Mouse (Mus musculus): ENCODE measurements around the gene Hibch. TPM values are rescaled to one million over a fixed set of nuclear protein-coding genes. Genes with fewer than 3 reads are reported as not detected.
A peak's percentile ranks its signal among the peaks of the same experiment; 100 is the strongest.
"Not testable (repeated sequence)": the region's sequence is repeated elsewhere in the genome, so short reads cannot be mapped to it uniquely, and the experiment has no call there.

Gene Hibch
- total RNA-seq, 2 experiments from 2014 or later, result 77.8 to 88.4 TPM

DNA sequence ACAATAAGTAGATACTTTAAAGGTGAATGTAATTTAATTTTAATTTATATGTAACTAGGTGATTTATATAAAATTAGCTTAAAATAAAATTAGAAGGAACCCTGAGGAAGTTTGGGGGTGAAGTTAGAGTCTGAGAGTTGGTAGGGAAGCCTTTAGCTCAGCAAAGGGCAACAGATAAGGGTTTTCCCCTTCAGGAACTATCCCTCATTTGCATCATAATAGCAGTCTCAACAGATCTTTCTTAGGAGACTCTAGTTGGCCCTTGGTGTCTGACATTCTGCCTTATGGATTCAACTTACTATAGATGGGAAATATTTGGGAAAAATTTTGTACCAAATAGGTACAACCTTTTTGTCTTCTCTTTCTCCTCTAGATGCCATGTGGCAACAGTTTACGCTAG is 19.5 kb downstream of the Hibch start:
- intact Hi-C loops (cut with DNase I), result no loop called here

DNA sequence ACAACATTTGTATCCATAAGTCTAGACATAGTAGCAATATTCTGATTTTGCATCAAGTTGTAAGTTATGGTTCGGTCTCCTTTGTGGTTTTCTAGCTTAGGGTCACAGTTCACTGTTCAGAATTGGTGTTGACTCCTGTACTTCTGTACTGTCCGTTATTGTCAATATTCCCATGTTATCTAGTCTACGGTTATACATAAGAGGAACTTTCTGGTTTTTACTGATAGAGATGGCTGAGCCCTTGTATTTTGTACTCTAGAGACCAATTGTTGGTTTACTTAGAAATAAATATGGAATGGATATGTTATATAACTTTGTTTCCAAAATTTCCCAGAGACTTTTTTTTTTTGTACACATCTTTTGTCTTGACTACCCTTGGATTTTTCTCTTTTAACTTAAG is 21.3 kb downstream of the Hibch start:
- intact Hi-C loops (cut with DNase I), result no loop called here
- DNase-seq, result no peak

More for the DNA sequence above, 19.5 kb downstream of the Hibch start:
- no peak for DNase-seq

DNA sequence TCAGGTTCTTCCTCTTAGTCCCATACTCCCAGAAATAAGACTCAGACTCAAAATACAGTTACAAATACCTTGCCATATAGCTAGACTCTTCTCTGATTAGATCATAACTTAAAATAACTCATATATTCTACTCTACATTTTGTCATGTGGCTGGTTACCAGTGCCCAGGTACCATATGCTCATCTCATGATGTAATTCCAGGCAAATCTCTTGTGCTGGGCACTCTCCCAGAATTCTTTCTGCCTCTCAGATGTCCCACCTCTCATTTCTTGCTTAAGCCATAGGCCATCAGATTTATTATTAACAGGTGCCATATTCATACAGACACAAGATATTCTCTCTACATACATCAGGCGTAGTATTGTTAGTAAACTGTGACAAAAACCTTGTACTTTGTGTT is 23.1 kb downstream of the Hibch start:
- DNase-seq, result no peak
- intact Hi-C loops (cut with DNase I), result no loop called here

DNA sequence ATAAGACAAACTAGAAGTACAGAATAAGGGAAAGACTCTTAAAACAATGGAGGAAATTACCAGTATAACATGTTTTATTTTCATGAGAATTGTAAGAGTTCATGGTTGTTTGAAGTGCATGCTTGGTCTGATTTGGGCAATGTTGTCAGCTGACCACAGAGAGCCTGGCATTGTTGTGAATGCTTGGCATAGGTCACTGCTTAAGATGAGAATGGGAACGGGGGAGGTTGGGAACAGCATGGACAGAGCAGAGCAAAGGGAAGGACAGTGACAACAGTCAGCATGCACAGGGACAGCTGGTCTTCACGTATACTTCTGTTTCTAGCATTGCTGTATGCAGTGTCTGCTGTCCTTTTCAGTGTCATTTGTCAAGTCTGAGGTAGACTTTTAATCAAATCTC is 39.5 kb downstream of the Hibch start:
- DNase-seq, result no peak
- intact Hi-C loops (cut with DNase I), result no loop called here

DNA sequence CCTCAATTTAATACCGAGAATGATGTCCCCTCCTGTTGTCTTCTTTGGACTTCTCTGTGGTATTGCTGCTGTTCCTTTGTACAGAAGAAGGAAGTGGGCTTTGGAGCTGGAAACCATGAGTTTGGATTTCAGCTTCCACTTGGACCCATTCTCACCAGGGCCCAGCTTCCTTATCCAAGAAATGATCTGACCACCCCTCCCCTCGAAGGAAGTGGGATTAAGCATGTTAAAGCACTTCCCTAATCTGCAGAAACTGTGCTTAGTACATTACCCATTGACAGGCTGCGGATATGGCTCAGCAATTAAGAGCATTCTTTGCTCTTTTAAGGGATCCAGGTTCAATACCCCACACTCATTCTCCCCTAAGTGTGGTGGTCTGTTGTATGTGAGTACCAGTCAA is 65.1 kb downstream of the Hibch start:
- DNase-seq, result no peak
- intact Hi-C loops (cut with DNase I), result no loop called here

DNA sequence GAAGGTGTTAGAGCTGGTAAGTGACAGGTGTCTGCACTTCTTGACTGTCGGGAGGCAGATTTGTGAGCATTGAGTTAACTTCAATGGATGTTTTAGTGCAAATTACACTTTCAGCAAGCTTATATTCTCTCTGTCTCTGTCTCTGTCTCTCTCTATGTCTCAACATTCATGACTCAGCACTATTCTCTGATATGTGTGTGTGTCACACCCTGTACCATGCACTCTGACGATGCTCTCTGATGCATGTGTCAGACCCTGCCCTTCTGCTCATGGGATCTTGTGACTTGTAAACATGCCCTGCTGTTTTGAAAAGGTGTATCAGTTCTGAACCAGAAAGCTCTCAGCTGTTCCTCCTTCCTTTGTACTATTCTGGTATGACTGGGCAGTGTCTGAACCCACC is 71.9 kb downstream of the Hibch start:
- no peak for DNase-seq
- intact Hi-C loops (cut with DNase I), result no loop called here

DNA sequence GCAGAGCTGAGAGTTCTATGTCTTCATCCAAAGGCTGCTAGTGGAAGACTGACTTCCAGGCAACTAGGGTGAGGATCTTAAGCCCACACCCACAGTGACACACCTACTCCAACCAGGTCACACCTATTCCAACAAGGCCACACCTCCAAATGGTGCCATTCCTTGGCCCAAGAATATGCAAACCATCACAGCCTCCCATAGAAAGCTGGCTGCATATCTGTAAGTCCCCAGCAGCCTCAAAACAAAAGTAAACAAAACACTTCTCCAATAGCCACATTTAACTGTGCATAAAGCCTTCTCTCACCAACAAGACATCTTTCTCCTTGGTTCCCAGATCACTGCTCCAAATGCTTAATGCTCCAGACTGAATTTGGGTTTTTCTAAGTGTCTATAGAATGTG is 74.2 kb downstream of the Hibch start:
- DNase-seq; intact Hi-C loops (cut with DNase I): not testable (repeated sequence)

DNA sequence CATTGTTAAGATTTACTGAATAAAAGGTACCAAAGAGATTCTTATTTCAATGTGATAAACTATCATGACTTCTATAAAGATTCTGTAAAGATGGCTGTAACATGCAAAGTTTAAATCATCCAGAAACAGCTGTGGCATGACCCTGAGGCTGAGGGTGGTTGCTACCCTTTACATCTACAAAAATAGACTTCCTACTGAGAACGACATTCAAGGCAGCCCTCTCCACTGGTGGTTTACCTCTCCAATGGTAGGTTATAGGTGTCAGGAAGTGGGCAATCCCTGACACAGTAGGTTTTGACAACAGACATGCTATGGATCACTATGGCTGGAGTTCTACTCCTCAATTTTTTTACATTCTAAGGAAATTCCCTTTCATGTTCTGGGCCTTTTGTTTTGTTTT is 79.8 kb downstream of the Hibch start:
- DNase-seq; intact Hi-C loops (cut with DNase I): not testable (repeated sequence)

DNA sequence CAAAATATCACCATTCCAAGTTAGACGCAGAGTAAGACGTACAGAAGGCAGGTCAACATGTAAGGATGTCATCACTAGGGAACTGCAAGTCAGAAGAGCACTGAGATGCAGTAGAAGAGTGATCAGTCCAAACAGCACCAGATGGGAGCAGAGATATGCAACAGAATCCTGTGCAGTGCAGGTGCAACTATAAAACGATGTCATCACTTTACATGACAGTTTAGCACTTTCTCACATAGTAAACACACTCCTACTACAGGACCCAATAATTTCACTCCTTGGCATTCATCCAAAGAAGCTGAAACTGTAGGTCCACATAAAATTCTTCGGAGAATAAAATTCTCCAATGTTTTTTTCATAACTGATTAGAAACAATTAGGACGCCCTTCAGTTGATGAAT is 89.8 kb downstream of the Hibch start:
- intact Hi-C loops (cut with DNase I), result no loop called here
- DNase-seq, result no peak

DNA sequence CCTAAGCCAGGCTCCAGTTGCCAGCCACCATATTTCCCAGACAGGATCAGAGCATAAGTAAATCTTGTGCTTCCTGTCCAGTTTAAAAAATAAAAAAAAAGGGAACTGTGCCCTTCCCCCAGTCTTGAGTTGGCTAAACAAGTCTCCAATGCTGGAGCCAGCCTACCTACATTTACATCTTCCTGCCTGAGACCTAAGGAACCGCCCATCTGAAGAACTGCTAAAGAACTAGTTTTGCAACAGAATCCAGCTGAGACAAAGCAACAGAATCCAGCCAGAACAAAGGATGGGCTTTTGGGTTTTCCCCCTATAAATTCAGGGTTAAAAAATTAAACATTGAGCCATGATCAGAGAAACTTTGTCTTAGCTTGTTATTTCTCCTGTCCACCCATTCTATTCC is 94.3 kb downstream of the Hibch start:
- no peak for DNase-seq
- intact Hi-C loops (cut with DNase I), result no loop called here

DNA sequence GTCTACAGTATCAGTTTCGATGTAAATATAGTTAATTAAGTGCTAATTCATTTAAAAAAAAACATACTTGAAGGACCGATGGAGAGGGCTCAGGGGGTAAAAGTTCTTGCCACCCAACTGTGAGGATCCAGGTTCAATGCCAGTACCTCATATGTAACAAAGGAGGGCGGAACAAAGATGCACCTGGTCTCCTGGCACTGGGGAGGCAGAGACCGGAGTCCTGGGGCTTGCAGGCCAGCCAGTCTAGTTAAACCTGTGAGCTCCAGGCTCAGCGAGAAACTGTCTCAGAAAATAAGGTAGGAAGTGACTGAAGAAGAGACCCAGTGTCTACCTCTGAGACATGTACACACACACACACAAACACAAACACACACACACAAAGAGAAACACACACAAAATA is 103.2 kb downstream of the Hibch start:
- no peak for DNase-seq
- intact Hi-C loops (cut with DNase I), result no loop called here

DNA sequence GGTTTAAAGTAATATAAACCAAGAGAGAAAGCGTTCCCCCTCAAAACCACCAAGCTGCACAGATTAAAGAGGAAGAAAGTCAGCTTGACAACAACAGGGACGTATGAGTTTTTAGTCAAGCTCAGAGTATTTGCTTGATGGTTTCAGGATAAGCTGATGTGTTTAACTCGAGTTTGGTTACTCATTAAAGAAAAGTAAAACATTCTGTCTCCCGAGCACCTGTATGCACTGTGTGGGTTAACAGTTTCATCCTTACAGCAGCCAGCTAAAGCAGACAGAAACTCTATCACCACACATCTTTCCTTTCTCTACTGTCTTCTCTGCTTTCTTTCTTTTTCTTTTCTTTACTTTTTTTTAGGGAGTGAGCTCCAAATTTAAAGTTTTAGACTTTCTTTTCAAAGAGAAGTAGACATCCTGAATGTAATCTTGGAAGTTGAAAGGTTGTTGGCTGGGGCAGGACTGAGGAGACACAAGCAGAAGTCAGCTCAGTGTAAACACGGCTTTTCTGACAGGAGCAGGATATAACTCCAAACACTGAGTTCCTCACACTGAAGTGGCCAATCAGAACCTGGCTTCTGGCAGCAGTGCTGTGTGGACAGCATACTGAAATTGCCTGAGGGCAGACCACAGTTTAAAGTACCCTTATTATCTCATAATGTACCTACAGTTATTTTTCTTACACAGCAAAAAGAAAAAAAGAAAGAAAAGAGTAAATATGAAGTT is 106.6 kb downstream of the Hibch start:
- intact Hi-C loops (cut with DNase I), result loop anchor here (10.0 kb wide), 1 partner anchor 157 kb away; no protein-coding TSS in a partner anchor
- no peak for DNase-seq

DNA sequence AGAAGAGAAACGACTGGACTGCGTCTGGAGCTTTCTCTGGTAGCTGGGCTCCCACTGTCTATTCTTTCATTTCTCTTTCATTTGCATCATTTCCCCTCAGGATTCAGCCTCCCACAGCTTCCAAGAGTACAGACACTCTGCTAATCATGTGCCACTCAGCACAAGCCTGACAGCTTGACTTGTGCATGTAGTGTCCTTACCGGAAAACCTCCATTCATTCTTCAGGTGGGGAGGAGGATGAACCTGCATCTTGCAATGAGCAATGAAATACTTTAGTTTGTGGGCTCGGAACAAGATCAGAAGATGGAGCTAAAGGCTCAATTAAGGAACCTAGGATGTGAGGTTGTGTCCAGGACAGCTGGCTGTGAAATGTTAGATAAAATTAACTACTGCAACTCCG is 107.4 kb downstream of the Hibch start:
- peak in 1 of 2 experiments; percentile 2 for DNase-seq
- intact Hi-C loops (cut with DNase I), result loop anchor here (10.0 kb wide), 1 partner anchor 157 kb away; no protein-coding TSS in a partner anchor

DNA sequence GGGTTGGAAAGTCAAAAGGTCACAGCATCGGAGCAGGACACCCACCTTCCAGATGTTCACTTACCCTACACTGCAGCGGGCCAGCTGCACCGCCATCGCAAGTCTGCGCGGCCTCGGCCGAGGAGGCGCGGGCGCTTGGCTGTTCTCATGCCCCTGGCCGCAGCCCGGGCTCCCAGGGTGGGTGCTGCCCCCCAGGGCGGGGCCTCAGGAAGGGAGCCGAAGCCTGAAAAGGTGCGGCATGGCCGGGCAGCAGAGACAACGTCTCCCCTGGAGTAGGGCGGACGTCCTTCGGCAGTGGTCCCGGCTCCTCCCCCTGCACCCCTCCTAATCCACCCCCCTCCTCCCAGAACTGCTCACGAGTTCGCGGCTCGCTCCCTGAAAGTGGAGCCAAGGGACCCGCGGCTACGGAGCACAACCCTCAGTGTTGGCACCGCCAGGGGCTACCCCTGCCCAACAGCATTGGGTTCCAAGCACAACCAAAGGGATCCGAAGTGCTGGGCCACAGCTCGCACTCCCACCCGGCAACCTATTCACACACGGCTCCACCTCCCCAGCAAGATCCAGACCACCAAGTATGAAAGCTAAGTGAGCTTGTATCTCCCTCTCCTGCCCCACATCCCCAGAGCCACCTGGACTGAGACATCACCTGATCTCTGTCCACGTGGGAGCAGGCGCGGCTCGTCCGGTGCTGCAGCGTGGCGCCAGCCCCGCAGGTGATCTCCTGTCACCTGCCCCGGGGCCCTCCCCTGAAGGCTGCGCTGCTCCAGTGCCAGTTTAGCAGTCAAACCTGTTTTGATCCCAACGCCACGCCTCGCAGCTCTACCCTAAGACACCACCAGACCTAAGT is 108.0 kb downstream of the Hibch start:
- intact Hi-C loops (cut with DNase I), result loop anchor here (10.0 kb wide), 1 partner anchor 158 kb away; no protein-coding TSS in a partner anchor
- peak in 1 of 2 experiments; percentile 20 for DNase-seq

DNA sequence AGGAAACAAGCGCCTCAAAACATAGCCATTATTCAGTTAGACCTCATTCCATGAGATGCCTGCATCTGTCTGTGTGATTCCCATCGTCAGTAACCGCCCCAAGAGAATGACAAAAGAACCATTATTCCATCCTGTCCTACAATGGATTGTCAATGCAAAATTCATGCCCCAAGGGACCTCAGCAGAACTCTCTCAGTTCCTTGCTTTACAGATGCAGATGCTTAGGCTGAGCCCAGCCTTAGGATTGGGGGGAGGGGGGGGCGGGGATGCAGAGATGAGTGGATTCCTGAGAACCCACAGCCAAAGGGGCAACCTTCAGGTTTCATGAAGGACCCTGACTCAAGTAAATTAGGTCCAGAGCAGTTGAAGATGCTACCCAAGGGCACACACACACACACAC is 108.8 kb downstream of the Hibch start:
- DNase-seq, result no peak
- intact Hi-C loops (cut with DNase I), result loop anchor here (10.0 kb wide), 1 partner anchor 159 kb away; no protein-coding TSS in a partner anchor

DNA sequence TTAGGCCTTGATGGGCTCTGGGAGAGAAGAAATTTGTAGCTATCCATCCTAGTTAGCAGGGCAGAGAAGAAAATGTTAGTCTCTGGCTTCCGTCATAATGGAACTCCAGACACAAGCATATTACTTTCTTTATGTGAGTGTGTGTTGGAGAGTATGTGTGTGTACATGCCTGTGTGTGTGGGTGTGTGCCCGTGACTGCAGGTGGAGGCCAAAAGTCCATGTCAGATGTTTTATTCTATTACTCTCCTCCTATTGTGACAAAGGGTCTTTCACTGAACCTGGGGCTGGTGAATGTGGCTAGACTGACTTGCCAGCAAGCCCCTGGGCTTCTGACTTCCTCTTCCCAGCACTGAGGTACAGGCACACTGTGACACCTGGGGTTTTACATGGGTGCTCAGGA is 109.7 kb downstream of the Hibch start:
- DNase-seq, result no peak
- intact Hi-C loops (cut with DNase I), result loop anchor here (10.0 kb wide), 1 partner anchor 160 kb away; no protein-coding TSS in a partner anchor

DNA sequence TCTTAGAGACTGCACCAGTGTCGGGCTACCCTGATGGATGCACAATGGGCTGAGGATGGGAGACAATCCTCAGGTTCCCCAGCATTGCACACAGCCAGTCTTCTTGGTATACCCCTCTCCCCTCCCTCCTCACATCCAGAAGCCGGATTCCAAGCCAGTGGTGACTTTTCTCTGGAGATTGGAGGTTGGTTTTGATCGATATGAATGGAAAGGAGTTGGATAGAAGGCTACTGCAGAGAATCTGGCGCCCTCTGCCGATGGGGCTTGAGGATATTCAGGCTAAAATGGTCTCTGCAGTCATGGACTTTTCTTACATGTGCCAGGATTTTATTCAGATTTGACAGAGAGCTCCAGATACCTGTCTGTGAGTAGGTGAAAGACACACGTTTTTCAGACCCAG is 110.4 kb downstream of the Hibch start:
- DNase-seq, result peak; percentile 33 to 57
- intact Hi-C loops (cut with DNase I), result loop anchor here (5.0 to 10.0 kb wide), 2 partner anchors 160 to 308 kb away; no protein-coding TSS in a partner anchor

DNA sequence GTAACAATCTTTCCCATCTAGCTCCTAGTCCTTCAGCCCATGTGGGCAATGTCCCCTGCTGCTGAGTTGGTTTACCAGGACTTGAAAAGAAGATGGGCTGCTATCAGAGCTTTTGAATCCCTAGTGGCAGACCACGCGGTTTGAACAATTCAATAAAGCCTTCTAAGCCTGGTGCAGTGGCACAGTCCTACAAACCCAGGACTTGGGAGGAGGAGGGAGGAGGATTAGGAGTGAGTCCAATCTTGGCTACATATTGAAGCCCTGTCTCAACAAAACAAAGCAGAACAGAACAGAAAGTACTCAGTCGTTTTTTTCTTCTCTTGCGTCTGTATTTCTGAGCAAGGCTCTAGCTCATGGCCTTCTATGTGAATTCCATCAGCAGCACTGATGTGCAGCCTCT is 112.0 kb downstream of the Hibch start:
- intact Hi-C loops (cut with DNase I), result loop anchor here (5.0 to 10.0 kb wide), 2 partner anchors 162 to 309 kb away; no protein-coding TSS in a partner anchor
- peak in 1 of 2 experiments; percentile 3 for DNase-seq

DNA sequence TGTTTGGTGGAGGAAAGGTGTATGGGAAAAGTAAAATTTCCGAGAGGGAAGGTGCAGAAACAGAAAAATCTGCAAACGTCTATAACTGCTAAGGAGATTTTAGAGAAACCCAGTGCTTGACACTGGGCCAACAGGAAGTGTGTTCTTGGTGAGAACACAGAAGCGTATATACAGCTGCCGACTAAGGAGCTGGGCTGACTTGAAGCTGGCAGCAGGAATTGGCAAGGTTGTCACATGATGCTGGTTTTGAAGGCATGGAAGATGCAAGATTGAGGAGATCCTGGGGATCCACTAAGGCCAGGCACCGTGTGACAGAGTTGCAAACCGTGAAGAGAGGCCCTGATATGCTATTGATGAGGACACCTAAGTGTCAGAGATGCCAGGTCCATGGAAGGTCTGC is 115.5 kb downstream of the Hibch start:
- no peak for DNase-seq

DNA sequence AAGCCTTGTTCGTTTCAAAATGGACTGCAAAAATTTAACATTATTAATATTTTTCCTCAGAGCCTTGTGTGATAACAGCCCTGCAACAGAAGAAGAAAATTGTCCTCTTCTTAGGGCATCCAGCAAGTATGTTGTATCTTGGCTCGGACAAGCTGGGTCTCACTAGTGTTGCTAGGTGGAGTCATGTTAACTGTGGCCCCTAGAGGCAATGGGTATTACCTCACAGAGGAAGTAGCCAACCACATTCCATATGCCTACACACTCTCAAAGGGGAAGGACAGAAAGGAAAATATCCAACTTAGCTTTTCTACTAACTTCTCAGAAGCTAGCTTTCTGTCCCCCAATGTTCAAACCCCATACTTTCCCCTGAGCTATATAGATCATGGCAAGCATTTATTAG is 118.4 kb downstream of the Hibch start:
- no peak for DNase-seq
- intact Hi-C loops (cut with DNase I), result no loop called here

More for the DNA sequence above, 115.5 kb downstream of the Hibch start:
- intact Hi-C loops (cut with DNase I), result no loop called here

DNA sequence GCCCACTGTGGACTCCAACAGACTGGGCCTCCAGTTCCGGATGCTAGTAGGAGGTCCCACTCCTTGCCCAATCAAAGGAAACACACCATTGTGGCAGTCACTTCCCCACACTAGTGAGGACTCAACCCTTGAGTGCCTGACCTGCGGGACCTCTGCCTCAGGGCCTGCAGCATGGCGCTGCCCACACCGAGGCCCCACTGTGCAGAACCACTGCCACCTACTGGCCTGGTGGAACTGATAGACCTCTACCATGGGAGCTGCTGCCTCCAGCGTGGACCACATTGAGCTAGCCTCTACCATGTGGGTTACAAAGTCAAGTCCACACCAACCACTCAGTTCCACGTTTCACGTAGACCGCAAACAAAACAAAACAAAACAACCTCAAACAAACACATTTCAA is 119.9 kb downstream of the Hibch start:
- intact Hi-C loops (cut with DNase I), result no loop called here
- no peak for DNase-seq

Measured in heart, postnatal 36 days (tissue).